Mouse (Mus musculus) testis, adult 2 months (tissue): ENCODE measurements at regions not wholly inside any gene's neighbourhood (a gene's known extent, or its start where the extent isn't known, plus 50 kb on each side); places are given as distances from the start of the nearest gene placed in this dataset.
"Not testable (repeated sequence)": the region's sequence is repeated elsewhere in the genome, so short reads cannot be mapped to it uniquely, and the experiment has no call there.

ENCODE experiments used
- H3K27ac ChIP-seq: fragments of 200-500 bp; 2 replicates; pipeline ENCODE4 v1.5.1; 2012; ENCODE audit warnings: low read depth, low read length; ENCODE audit not compliant: control insufficient read depth, insufficient read depth
- H3K27me3 ChIP-seq: fragments of 200-500 bp; 2 replicates; pipeline ENCODE4 v1.6.1; 2012; ENCODE audit warnings: mild to moderate bottlenecking, low read length, moderate library complexity; ENCODE audit not compliant: control insufficient read depth, insufficient read depth
- H3K36me3 ChIP-seq: fragments of 200-500 bp; 2 replicates; pipeline ENCODE4 v1.6.1; 2012; ENCODE audit warnings: mild to moderate bottlenecking, low read length; ENCODE audit not compliant: control insufficient read depth, insufficient read depth
- H3K4me1 ChIP-seq: fragments of 200-500 bp; 2 replicates; pipeline ENCODE4 v1.6.1; 2012; ENCODE audit warnings: low read length; ENCODE audit not compliant: control insufficient read depth, insufficient read depth
- H3K4me3 ChIP-seq: fragments of 200-500 bp; 2 replicates; pipeline ENCODE4 v1.5.1; 2012; ENCODE audit warnings: low read depth, mild to moderate bottlenecking, low read length, moderate library complexity, mixed read lengths; ENCODE audit not compliant: control insufficient read depth
- CTCF ChIP-seq: fragments of 200-500 bp; IDR thresholded peaks from 2 replicates; pipeline ENCODE4 v1.5.1; 2012; ENCODE audit warnings: low read depth, mild to moderate bottlenecking, inconsistent platforms, low read length, moderate library complexity; ENCODE audit not compliant: control insufficient read depth, insufficient read depth, insufficient replicate concordance
- POLR2A ChIP-seq: fragments of 200-500 bp; IDR thresholded peaks from 2 replicates; pipeline ENCODE4 v1.6.1; 2012; ENCODE audit warnings: low read depth, mild to moderate bottlenecking, inconsistent platforms, low read length, moderate library complexity; ENCODE audit not compliant: control insufficient read depth

DNA sequence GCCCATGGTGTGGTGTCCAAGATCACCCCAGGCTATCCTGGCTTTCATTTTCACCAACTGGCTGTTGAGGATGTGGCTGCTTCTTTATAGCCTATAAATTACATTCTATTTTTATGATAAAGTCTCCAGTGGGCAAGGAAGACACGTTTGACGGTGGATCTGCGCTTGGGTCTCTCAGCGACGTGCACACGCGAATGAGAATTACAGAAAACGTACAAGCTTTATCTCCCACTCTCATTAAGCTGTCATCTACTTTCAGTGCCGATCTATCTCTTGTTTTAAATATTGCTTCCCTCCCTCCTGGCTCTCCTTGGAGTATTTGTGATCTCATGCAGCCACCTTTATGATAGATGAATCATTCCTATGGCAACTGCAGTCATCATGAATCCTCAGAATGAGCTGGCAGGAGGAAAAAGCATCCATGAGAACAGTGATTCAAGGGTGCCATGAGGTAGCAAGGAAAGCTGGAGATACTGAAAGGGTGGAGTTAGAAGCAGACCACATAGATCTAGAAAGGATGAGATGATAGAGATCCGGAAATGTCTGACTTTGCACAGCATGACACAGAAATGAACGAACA, 568.0 kb upstream of the Klhl29 start:
- no peak overlapping the region for H3K27ac ChIP-seq
- no peaks in the 10 kb centered on the region for H3K27me3 ChIP-seq
- no peaks in the 10 kb centered on the region for H3K36me3 ChIP-seq
- H3K4me3 ChIP-seq = peak overlapping the region; percentile 73
- H3K4me1 ChIP-seq = no peaks in the 10 kb centered on the region
- TF ChIP-seq CTCF (no peak), POLR2A (no peak)

DNA sequence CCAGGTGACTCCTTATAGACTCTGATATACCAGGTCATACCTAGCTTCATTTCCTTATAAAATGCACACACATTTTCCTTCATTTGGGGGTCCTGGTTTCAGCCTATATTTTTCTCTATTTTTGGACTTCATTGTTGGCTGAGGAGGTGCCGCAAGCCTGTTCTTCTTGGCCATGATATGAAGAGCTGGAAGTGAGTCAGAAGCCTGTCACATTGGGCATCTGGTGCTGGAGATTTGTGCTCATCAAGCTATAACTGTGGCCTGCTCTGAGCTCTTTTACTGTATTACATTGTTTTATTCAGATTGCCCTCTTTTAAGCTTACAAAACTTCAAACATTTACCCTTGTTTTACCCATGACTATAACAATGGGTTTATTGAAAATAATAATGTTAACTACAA, 545.8 kb upstream of the Klhl29 start:
- H3K27ac ChIP-seq = no peak overlapping the region
- H3K4me1 ChIP-seq = no peaks in the 10 kb centered on the region
- no peaks in the 10 kb centered on the region for H3K36me3 ChIP-seq
- TF ChIP-seq CTCF (no peak), POLR2A (no peak)
- H3K27me3 ChIP-seq = no peaks in the 10 kb centered on the region
- no peak overlapping the region for H3K4me3 ChIP-seq

GRCm38 (mm10) chr12:5918030-5918429, 542.5 kb upstream of the Klhl29 start:
- Histone ChIP-seq H3K36me3 (no peaks in the 10 kb centered on the region), H3K27me3 (no peaks in the 10 kb centered on the region), H3K27ac (no peak overlapping the region), H3K4me3 (no peak overlapping the region), H3K4me1 (no peaks in the 10 kb centered on the region)
- TF ChIP-seq CTCF (no peak), POLR2A (no peak)

- Histone ChIP-seq H3K4me1 (no peaks in the 10 kb centered on the region), H3K4me3 (no peak overlapping the region), H3K27ac (no peak overlapping the region), H3K27me3 (no peaks in the 10 kb centered on the region), H3K36me3 (no peaks in the 10 kb centered on the region)
- TF ChIP-seq CTCF = no peak
- no peak for TF ChIP-seq POLR2A
Measured at GRCm38 (mm10) chr12:5906251-5906650, 530.8 kb upstream of the Klhl29 start.

DNA sequence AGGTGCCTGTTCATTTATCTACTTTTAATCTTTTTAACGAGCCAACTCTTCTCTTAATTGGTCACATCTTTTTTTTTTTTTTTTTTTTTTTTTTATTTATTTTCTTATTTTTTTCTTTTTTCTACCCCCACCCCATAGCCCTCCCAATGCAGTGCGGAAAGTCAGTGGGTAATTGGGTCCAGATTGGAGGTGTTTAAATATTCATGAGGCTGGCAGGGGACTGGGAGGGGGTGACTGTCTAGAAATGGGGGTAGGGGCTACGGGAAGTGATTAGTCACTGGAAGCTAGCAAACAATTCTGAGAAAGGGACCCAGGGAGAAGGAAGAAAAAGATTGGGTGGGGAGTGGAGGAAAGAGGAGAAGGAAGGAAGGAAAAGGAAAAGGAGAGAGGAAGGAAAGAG, 516.3 kb upstream of the Klhl29 start:
- not testable (repeated sequence) for H3K4me3 ChIP-seq, H3K27me3 ChIP-seq, H3K36me3 ChIP-seq, H3K27ac ChIP-seq, H3K4me1 ChIP-seq

DNA sequence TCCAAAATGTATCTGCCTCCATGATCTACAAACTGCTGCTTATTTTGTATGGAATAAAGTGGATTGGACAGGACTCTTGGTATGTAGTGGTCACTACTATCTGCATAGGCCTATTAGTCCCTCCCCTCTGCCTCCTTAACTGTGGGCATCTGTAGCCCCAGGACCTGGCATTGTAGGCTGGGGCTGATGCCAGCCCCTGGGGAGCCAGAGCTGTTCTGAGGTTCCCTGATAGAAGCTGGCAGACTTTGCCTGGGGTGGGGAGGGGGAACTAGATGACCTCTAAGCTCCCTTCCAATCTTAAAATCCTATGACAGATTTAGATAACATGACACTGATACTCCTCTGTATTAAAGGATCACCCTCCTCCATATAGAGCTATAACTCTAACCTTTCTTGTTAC, 491.2 kb upstream of the Klhl29 start:
- H3K27me3 ChIP-seq = no peaks in the 10 kb centered on the region
- TF ChIP-seq POLR2A = no peak
- TF ChIP-seq CTCF = no peak
- H3K36me3 ChIP-seq = no peaks in the 10 kb centered on the region
- no peaks in the 10 kb centered on the region for H3K4me1 ChIP-seq
- H3K4me3 ChIP-seq = no peak overlapping the region
- no peak overlapping the region for H3K27ac ChIP-seq

GRCm38 (mm10) chr12:5859795-5860194, 484.3 kb upstream of the Klhl29 start:
- H3K36me3 ChIP-seq = no peaks in the 10 kb centered on the region
- no peak overlapping the region for H3K27ac ChIP-seq
- H3K4me1 ChIP-seq = no peaks in the 10 kb centered on the region
- TF ChIP-seq CTCF = no peak
- TF ChIP-seq POLR2A = no peak
- H3K27me3 ChIP-seq = no peaks in the 10 kb centered on the region
- no peak overlapping the region for H3K4me3 ChIP-seq

- Histone ChIP-seq H3K4me3 (no peak overlapping the region), H3K36me3 (no peaks in the 10 kb centered on the region), H3K27ac (no peak overlapping the region), H3K27me3 (no peaks in the 10 kb centered on the region), H3K4me1 (no peaks in the 10 kb centered on the region)
- no peak for TF ChIP-seq CTCF
- TF ChIP-seq POLR2A = no peak
Measured at GRCm38 (mm10) chr12:5856421-5856820, 480.9 kb upstream of the Klhl29 start.

- Histone ChIP-seq H3K27me3 (no peaks in the 10 kb centered on the region), H3K27ac (no peak overlapping the region), H3K4me3 (no peak overlapping the region), H3K36me3 (no peaks in the 10 kb centered on the region), H3K4me1 (peaks cover 3% of the 10 kb centered on the region)
- no peak for TF ChIP-seq POLR2A
- TF ChIP-seq CTCF = no peak
Measured at GRCm38 (mm10) chr12:5810427-5810826, 434.9 kb upstream of the Klhl29 start.
